Mouse (Mus musculus) kidney, embryonic 15.5 days (tissue): ENCODE results near the gene Sh3rf3. TPM values are rescaled to one million over a fixed set of nuclear protein-coding genes. Genes with fewer than 3 reads are reported as not detected.

Experiments used
- ATAC-seq: fragments of 200-750 bp; cut with Nextera tagmentation; replicated peaks from 2 replicates; pipeline ENCODE4 v1.8.0; 2017; ENCODE audit warnings: moderate TSS enrichment; ENCODE audit not compliant: low FRiP score
- H3K27ac ChIP-seq: fragments of 300-500 bp; sonication (generic); 2 replicates; pipeline ENCODE4 v1.5.1; 2015; ENCODE audit warnings: mild to moderate bottlenecking, inconsistent platforms
- H3K27me3 ChIP-seq: fragments of 300-500 bp; sonication (generic); 2 replicates; pipeline ENCODE4 v1.6.1; 2015; ENCODE audit warnings: inconsistent platforms
- H3K36me3 ChIP-seq: fragments of 300-500 bp; sonication (generic); 2 replicates; pipeline ENCODE4 v1.6.1; 2015; ENCODE audit warnings: inconsistent platforms
- H3K4me1 ChIP-seq: fragments of 300-500 bp; sonication (generic); 2 replicates; pipeline ENCODE4 v1.6.1; 2015; ENCODE audit warnings: inconsistent platforms
- H3K4me2 ChIP-seq: fragments of 300-500 bp; sonication (generic); 2 replicates; pipeline ENCODE4 v1.6.1; 2015; ENCODE audit warnings: moderate library complexity, mild to moderate bottlenecking, inconsistent platforms
- H3K4me3 ChIP-seq: fragments of 300-500 bp; sonication (generic); replicated peaks from 2 replicates; pipeline ENCODE4 v1.5.1; 2015; ENCODE audit warnings: mild to moderate bottlenecking, inconsistent platforms
- H3K9ac ChIP-seq: fragments of 300-500 bp; sonication (generic); 2 replicates; pipeline ENCODE4 v1.6.1; 2015; ENCODE audit warnings: mild to moderate bottlenecking, inconsistent platforms
- H3K9me3 ChIP-seq: fragments of 300-500 bp; sonication (generic); replicated peaks from 2 replicates; pipeline ENCODE4 v1.6.1; 2016; ENCODE audit warnings: inconsistent platforms
- WGBS: fragments of 180-500 bp; shearing (Covaris S2); methylation state at CpG from one replicate; pipeline ENCODE4 v1.1.7; 2015; ENCODE audit warnings: mixed read lengths; 5-methylcytosine and 5-hydroxymethylcytosine counted together
- microRNA-seq: library from miRNA; unstranded; fragments of <30 nt; microRNA quantifications from one replicate; pipeline ENCODE4, GENCODE M21; 2016
- polyA plus RNA-seq: library from polyadenylated mRNA; unstranded; fragments of >200 nt; fragmentation: Nextera tagmentation; extraction: Ambion mirVana; gene quantifications from 2 replicates; pipeline ENCODE4 v1.2.1, GENCODE M21; 2015

The Sh3rf3 gene
- polyA plus RNA-seq, 1 experiment from 2014 or later = 1.3 TPM

- 69% methylated on average over 14 of the region's 14 CpGs for WGBS
- no peak overlapping the region for H3K27ac ChIP-seq
- H3K9me3 ChIP-seq = no peaks in the 10 kb centered on the region
Observed at GRCm38 (mm10) chr10:59166104-59166944, 353.2 kb downstream of the Sh3rf3 start.

GRCm38 (mm10) chr10:59171042-59171441 lies 357.9 kb downstream of the Sh3rf3 start:
- H3K4me1 ChIP-seq = no peaks in the 10 kb centered on the region
- no peak overlapping the region for H3K4me3 ChIP-seq
- no peak overlapping the region for H3K9ac ChIP-seq
- 71% methylated on average over 3 of the region's 3 CpGs for WGBS
- no peaks in the 10 kb centered on the region for H3K9me3 ChIP-seq
- peaks cover 18% of the 10 kb centered on the region; the same call in 1 of the 2 replicates for H3K36me3 ChIP-seq
- H3K27ac ChIP-seq = no peak overlapping the region
- no peaks in the 10 kb centered on the region for H3K27me3 ChIP-seq
- no peak overlapping the region for H3K4me2 ChIP-seq
- ATAC-seq = no peak

More at GRCm38 (mm10) chr10:59166104-59166944, 353.2 kb downstream of the Sh3rf3 start:
- Histone ChIP-seq H3K4me3 (no peak overlapping the region), H3K36me3 (peaks cover 14% of the 10 kb centered on the region; the same call in 1 of the 2 replicates), H3K4me1 (no peaks in the 10 kb centered on the region), H3K9ac (no peak overlapping the region), H3K27me3 (no peaks in the 10 kb centered on the region), H3K4me2 (no peak overlapping the region)
- no peak; the same call in 1 of the 2 replicates for ATAC-seq

GRCm38 (mm10) chr10:59172539-59172938 lies 359.4 kb downstream of the Sh3rf3 start:
- H3K4me3 ChIP-seq = no peak overlapping the region
- ATAC-seq = no peak
- H3K4me2 ChIP-seq = no peak overlapping the region
- no peak overlapping the region for H3K9ac ChIP-seq
- no peaks in the 10 kb centered on the region for H3K9me3 ChIP-seq
- WGBS = 88% methylated on average over 1 of the region's 1 CpGs
- no peak overlapping the region for H3K27ac ChIP-seq
- no peaks in the 10 kb centered on the region for H3K4me1 ChIP-seq
- no peaks in the 10 kb centered on the region for H3K27me3 ChIP-seq
- H3K36me3 ChIP-seq = peaks cover 26% of the 10 kb centered on the region; the same call in 1 of the 2 replicates

- WGBS = 71% methylated on average over 3 of the region's 3 CpGs
- no peak overlapping the region for H3K27ac ChIP-seq
- no peak overlapping the region for H3K4me3 ChIP-seq
- peaks cover 20% of the 10 kb centered on the region; the same call in 1 of the 2 replicates for H3K36me3 ChIP-seq
- H3K9ac ChIP-seq = no peak overlapping the region
- no peaks in the 10 kb centered on the region for H3K9me3 ChIP-seq
- H3K4me1 ChIP-seq = no peaks in the 10 kb centered on the region
- H3K27me3 ChIP-seq = no peaks in the 10 kb centered on the region
- no peak overlapping the region for H3K4me2 ChIP-seq
- no peak for ATAC-seq
Observed at GRCm38 (mm10) chr10:59179620-59180019, 366.5 kb downstream of the Sh3rf3 start.

DNA sequence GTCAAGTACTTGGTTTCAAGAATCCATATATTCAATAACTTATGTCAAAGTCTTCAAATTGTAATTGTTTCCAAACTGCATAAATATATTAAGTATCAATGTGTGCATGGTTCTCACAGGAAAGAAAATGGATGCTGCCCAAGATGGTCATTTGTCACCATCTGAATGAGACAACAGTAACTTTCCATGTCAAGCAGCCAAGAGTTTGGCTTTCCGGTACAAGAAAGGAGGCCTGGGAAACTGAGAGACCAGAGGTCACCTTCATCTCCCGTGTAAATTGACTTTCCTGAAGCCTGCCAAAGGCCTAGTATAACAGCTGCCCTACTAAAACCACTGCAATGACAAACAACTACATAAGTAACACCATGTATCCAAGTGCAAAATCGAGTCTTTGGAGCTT lies 369.1 kb downstream of the Sh3rf3 start:
- no peaks in the 10 kb centered on the region for H3K4me1 ChIP-seq
- ATAC-seq = no peak

More for the DNA sequence above, 369.1 kb downstream of the Sh3rf3 start:
- H3K4me3 ChIP-seq = no peak overlapping the region
- no peak overlapping the region for H3K9ac ChIP-seq
- H3K27ac ChIP-seq = no peak overlapping the region
- no peaks in the 10 kb centered on the region for H3K27me3 ChIP-seq
- H3K4me2 ChIP-seq = no peak overlapping the region
- 59% methylated on average over 3 of the region's 3 CpGs for WGBS
- no peaks in the 10 kb centered on the region for H3K9me3 ChIP-seq
- peaks cover 6% of the 10 kb centered on the region for H3K36me3 ChIP-seq

Small RNAs within 50 kb of the gene (microRNA-seq; reads per million reads assigned to microRNA genes)
- not detected for gene Gm27672

Other genes with a start within 250 kb of the Sh3rf3 start
- 0.22 and 0.36 TPM in 2 replicates for gene Edar, start 137.7 kb upstream of the Sh3rf3 start, polyA plus RNA-seq
- not detected in 2 replicates for gene Gm17542, start 95.1 kb upstream of the Sh3rf3 start, polyA plus RNA-seq